Mouse (Mus musculus): ENCODE measurements at regions not wholly inside any gene's neighbourhood (a gene's known extent, or its start where the extent isn't known, plus 50 kb on each side); places are given as distances from the start of the nearest gene placed in this dataset.

GRCm38 (mm10) chr6:10970587-10971138 is 936.6 kb downstream of the Ndufa4 start:
- WGBS = 8% methylated on average over 11 of the region's 11 CpGs
- Histone ChIP-seq H3K36me3 (ENCODE audit: control insufficient read depth, insufficient read depth, low read length) (no peaks in the 10 kb centered on the region), H3K27me3 (replicated peaks; ENCODE audit: control insufficient read depth, insufficient read depth, low read length) (no peaks in the 10 kb centered on the region), H3K4me3 (ENCODE audit: low read length) (no peak overlapping the region), H3K27ac (ENCODE audit: low read depth, low read length) (peak overlapping the region; percentile 69), H3K4me1 (ENCODE audit: control insufficient read depth, insufficient read depth, low read depth, low read length) (peaks cover 15% of the 10 kb centered on the region), H3K4me2 (ENCODE audit: low read length) (peak overlapping the region; percentile 45), H3K9me3 (ENCODE audit: control insufficient read depth, low read length) (no peaks in the 10 kb centered on the region), H3K9ac (ENCODE audit: low read depth, low read length) (peak overlapping the region; percentile 56)
- ATAC-seq = peak; percentile 92

GRCm38 (mm10) chr6:10969841-10970536 is 937.3 kb downstream of the Ndufa4 start:
- peak overlapping the region; percentile 21 for H3K4me2 ChIP-seq (ENCODE audit: low read length)
- no peaks in the 10 kb centered on the region for H3K36me3 ChIP-seq (ENCODE audit: control insufficient read depth, insufficient read depth, low read length)
- ATAC-seq = peak; percentile 93
- H3K4me3 ChIP-seq (ENCODE audit: low read length) = no peak overlapping the region
- peaks cover 15% of the 10 kb centered on the region for H3K4me1 ChIP-seq (ENCODE audit: control insufficient read depth, insufficient read depth, low read depth, low read length)
- 14% methylated on average over 7 of the region's 7 CpGs for WGBS
- H3K9me3 ChIP-seq (ENCODE audit: control insufficient read depth, low read length) = no peaks in the 10 kb centered on the region
- H3K27me3 ChIP-seq (replicated peaks; ENCODE audit: control insufficient read depth, insufficient read depth, low read length) = no peaks in the 10 kb centered on the region
- H3K9ac ChIP-seq (ENCODE audit: low read depth, low read length) = no peak overlapping the region
- peak overlapping the region; percentile 69 for H3K27ac ChIP-seq (ENCODE audit: low read depth, low read length)

- Histone ChIP-seq H3K4me2 (ENCODE audit: low read length) (no peak overlapping the region), H3K27me3 (replicated peaks; ENCODE audit: control insufficient read depth, insufficient read depth, low read length) (no peaks in the 10 kb centered on the region), H3K27ac (ENCODE audit: low read depth, low read length) (no peak overlapping the region), H3K36me3 (ENCODE audit: control insufficient read depth, insufficient read depth, low read length) (no peaks in the 10 kb centered on the region), H3K4me1 (ENCODE audit: control insufficient read depth, insufficient read depth, low read depth, low read length) (no peaks in the 10 kb centered on the region), H3K9ac (ENCODE audit: low read depth, low read length) (no peak overlapping the region), H3K4me3 (ENCODE audit: low read length) (no peak overlapping the region), H3K9me3 (ENCODE audit: control insufficient read depth, low read length) (no peaks in the 10 kb centered on the region)
- WGBS = 82% methylated on average over 1 of the region's 1 CpGs
- ATAC-seq = no peak
Observed at GRCm38 (mm10) chr6:10943545-10943944, 963.8 kb downstream of the Ndufa4 start.

- H3K4me2 ChIP-seq (ENCODE audit: low read length) = no peak overlapping the region
- no peak overlapping the region for H3K4me3 ChIP-seq (ENCODE audit: low read length)
- H3K4me1 ChIP-seq (ENCODE audit: control insufficient read depth, insufficient read depth, low read depth, low read length) = no peaks in the 10 kb centered on the region
- H3K9ac ChIP-seq (ENCODE audit: low read depth, low read length) = no peak overlapping the region
- 64% methylated on average over 3 of the region's 3 CpGs for WGBS
- H3K27ac ChIP-seq (ENCODE audit: low read depth, low read length) = no peak overlapping the region
- no peaks in the 10 kb centered on the region for H3K36me3 ChIP-seq (ENCODE audit: control insufficient read depth, insufficient read depth, low read length)
- H3K27me3 ChIP-seq (replicated peaks; ENCODE audit: control insufficient read depth, insufficient read depth, low read length) = no peaks in the 10 kb centered on the region
- H3K9me3 ChIP-seq (ENCODE audit: control insufficient read depth, low read length) = no peaks in the 10 kb centered on the region
- ATAC-seq = peak; percentile 69; the same call in 1 of the 2 replicates
Observed at GRCm38 (mm10) chr6:10941470-10941869, 965.8 kb downstream of the Ndufa4 start.

Measured in hindbrain, embryonic 16.5 days (tissue).